Mouse (Mus musculus) kidney, adult 18-20 months (tissue): ENCODE measurements around the gene Mlh1.

Source experiments
- DNase-seq: peaks from one replicate; pipeline ENCODE4 v3.0.0; 2021

Mlh1 gene

DNA sequence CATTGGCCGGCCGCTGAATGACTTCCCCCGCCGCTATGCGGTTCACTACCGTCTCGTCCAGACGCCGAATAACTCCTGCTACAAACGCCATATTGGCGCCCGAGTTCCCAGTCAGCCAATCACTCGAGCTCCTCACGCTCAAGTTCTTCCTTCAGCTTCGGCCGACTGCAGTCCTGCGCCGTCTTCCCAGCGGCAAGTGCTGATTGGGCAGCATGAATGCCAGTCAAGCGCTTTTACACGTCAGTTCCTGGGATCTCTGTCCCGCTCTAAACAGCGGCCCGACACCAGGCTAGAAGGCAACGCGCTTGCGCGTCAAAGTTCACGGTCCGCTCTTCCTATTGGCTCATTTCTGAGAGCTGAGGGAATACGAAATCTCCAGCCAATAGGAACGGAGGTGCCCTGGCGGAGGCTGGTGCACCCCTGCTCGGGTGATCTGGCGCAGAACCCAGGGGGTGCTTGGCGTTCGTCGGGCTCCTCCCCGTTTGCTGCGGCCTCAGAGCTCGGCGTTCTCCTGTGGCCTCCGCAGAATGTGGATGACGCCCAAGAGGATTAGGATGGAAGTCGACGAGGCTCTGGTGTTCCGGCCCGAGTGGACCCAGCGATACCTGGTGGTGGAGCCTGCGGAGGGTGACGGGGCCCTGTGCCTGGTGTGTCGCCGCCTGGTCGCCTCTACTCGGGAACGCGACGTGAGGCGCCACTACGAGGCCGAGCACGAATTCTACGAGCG lies at the start of gene Mlh1, which contains the start of gene Epm2aip1:
Mlh1 (minus strand) TSS at position 358 of the 727 bp plus-strand sequence.
Epm2aip1 (plus strand) TSS at position 496 of the 727 bp plus-strand sequence.
- DNase-seq: peak; percentile 99

DNA sequence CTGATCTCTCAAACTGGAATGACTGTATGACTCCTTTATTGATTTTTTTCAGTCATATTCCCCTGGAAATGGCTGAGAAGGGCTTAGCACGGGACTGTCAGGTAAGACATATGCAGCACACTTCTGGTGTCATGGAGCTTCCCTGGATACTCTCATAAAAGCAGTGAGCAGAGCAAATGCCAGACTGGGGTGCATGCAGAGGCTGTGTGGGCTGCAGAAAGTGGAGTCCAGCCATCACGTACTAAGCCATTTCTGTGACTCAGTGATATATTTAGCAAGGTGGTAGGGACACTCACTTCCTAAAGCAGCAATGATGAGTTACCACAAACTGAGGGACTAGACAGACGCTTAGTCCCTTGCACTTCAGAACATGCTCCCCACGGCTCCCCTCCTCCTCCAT lies 49.3 kb upstream of the Mlh1 start:
- DNase-seq: no peak

DNA sequence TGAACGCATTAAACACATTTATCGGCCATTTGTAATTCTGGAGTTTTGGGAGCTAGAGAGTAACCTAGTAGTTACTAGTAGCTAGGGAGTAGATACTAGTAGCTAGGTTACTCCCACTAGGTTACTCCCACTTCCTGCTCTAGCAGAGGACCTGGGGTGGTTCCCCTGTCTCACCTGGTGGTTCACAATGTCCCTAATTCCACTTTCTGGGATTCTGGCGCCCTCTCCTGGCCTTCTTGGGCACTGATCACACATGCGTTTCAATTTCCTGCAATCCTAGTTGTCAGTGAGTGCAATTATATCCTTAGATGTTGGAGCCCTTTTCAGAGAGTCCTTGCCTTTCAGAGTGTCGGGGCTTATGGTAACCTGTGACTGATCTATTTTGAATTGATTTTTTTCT lies 42.6 kb upstream of the Mlh1 start:
- peak; percentile 61 for DNase-seq

DNA sequence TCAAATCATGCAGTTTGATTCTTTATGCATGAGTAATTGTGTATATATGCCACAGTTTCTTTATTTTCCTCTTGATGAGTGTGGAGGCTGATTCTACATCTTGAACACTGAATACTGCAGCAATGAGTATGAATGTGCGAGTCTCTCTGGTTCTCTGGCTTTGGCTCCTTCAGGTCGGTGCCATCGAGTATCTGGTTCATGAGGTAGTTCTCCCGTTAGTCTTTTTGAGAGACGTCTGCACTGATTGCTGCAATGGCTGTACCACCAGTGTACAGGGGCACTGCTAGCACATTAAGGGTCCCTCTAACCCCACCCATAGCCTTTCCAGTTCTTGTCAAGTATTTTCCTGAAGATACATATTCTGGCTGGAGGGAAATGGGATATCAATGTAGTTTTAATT lies 42.2 kb upstream of the Mlh1 start:
- no peak for DNase-seq

DNA sequence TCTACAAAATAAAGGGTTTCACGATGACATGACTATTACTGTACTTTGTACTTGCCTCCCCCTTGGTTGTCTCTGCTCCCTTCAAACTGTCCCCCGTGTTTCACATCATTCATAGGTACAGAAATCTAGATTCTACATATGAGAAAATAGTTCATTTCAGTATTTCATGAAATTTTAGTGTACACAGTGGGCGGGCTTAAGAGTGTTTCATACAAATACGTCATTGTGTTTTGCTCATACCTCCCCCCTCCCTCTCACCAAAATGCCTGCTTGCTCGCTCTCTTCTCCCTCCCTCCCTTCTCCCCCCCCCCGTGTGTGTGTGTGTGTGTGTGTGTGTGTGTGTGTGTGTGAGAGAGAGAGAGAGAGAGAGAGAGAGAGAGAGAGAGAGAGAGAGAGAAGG lies 41.7 kb upstream of the Mlh1 start:
- no peak for DNase-seq

DNA sequence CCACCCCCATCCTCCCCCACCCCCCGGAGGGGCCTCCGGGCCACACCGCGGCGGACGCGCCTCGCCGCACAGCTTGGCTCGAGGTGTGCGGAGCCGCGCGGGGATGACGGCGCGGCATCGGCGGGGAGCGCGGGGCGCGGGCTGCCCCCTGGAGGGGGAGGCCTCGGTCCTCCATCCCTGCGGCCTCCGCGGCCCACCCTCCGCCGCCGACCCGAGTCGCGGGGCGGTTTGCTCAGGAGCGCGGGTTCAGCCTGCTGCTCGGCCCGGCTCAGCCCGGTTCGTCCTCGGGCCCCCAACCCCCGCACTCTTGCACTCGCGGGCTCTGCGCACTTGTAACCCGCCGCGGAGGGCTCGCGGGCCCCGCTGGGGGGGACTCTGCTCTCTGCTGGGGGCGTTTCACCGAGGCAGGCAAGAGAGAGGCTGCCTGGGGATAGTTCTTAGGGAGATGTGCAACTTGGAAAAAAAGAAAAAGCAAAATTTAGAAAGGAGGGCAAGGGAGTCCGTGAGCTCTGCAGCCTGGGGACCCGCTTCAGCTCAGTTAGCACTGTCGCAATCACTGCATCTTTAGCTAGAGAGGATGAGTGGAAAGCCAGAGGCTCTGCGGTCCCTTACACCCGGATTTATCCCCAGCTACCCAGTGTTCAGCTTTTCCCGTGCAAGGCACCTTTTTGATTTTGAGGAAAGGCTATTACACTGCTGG lies 41.0 kb upstream of the Mlh1 start:
- DNase-seq: no peak

DNA sequence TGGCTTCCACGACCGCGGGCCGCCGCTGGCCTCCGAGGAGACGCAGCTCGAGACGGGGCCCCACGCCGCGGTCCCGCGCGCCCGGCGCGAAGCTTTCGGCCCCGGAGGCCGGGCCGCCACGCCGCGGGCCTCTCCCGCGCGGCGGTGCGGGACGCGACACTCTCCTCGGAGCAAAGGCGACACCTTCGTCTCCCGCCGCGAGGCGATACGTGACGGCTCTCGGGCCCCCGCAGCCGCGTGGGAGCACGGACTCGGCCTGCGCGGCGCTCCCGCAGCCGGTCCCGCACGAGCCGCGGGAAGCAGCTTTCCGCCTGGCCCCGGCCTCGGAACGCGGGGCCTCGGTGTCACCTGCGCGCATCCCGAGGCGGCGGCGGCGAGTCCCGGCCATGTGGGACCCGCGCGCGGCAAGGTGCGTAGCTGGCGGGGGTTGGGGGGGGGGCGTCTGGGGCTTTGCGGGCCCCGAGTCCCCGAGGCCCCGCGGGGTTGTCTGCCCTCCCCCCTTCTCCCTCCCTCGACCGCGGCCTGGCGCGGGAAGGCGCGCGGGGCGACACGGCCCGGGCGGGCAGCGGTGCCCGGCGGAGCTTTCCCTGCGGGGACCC lies 40.4 kb upstream of the Mlh1 start:
- no peak for DNase-seq

DNA sequence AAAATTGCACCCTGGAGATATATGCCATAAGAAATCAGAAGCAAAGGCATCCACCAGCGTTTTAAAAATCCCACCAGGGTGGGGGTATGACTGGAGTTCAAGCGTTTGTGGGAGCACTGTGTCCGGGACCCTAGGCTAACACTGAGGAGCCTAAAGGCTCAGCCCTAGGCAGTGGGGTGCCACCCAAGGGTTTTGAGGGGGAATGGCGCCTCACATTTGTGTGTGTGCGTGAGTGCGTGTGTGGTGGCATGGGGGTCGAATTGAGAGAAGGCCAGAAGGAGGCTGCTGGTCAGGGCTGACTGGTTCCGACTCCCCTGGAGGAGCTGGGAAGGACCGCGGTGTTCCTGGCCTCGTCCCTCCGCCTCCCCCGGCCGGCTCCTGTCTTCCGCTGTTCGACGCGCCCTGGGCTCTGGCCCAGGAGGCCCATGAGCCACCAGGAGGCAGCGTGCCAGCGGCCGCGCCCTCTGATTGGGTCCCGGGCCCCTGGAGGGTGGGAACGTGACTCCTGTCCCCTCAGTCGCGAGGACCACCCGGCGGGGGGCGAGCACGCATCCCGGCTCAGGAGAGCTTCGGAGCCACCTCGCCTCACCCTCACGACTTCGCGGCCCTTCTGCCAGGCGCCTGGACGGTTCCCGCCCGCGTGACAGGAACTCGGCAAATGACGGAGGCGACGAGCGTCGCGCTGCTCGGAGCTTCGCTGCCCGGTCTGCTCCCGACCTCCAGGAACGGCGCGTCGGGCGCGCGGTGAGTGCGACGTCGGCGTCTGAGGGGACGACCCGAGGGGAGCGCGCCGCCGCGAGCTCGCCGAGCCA lies 39.6 kb upstream of the Mlh1 start, which contains the start of gene Trank1:
Trank1 (plus strand) TSS at position 709 of the 812 bp plus-strand sequence.
- no peak for DNase-seq

DNA sequence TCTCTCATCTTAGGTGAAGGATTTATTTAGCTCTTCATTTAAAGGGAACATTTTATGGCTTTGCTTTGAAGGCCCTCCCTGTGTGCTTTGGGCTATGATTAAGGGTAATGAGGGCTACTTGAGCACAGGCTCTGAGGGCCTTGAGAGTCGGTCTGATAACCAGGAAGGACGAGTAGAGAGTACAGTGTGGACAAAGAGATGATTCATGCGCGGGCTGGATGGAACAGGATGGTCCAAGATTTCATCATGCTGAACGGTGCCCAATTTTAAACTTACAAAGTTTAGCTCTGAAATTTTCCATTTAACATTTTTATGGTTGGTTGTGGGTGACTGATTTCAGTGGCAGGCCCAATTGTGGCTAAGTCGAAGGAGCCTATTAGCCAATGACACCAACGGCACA lies 34.6 kb upstream of the Mlh1 start:
- no peak for DNase-seq

DNA sequence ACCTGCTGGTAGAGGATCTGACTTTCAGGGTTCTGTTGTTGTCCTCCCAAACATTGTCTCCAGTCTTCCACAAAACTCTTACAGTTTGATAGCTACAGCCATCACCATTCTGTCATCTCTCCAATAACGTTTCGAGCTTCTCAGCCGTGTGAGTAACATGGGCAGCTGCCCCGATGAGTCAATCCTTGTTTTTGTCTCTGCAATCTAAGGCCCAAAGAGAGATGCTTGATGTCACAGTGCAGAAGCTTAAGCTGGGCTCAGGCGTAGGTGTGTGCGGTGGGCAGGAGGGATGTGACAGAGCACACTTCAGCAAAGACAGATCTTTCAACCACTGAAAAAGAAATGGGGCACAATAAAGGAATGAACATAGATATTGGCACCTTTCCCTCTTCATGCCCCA lies 32.4 kb upstream of the Mlh1 start:
- no peak for DNase-seq

DNA sequence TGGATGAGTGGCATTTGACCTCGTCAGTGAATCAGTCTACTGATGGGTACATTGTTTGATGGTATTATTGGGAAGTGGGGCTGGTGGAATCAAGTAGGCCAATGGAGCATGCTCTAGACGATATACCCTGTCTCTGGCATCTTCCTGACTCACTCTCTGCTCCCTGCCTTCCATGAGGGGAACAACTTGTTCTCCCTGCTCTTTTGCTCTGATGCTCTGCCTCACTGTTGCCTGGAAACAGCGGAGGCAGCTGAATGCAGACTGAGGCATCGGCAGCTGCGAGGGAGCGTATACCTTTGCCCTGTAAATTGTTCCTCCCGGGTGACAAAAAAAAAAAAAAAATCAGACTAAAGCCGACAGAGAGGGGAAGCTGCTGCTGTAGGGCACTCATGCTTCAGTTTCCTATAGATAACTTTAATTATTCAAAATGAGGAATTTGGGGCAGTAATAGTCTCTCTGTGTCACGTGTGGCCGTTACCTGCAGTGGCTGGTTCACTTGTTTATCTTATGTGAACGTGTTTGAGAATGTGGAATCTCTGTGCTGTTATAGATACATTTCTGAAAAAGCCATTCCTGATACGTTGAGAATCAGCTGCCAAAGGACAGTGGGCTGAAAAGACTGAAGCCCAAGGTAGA lies 30.7 kb upstream of the Mlh1 start:
- no peak for DNase-seq

DNA sequence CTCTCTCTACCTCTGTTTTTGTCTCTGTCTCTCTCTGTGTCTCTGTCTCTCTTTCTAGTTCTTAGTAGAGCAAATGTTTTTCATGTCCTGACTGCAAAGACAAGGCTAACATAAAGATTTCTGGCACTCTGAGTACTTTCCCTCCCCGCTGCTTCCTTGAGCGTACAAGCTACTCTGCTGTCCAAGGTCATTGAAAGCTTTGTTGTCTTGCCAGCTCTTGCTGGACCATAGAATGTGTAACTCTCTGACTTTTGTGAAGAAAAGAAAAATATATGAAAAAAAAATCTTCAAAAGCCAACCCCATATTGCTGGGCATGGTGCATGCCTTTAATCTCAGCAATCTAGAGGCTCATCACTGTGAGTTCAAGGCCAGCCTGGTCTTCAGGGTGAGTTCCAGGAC lies 27.0 kb upstream of the Mlh1 start:
- no peak for DNase-seq

DNA sequence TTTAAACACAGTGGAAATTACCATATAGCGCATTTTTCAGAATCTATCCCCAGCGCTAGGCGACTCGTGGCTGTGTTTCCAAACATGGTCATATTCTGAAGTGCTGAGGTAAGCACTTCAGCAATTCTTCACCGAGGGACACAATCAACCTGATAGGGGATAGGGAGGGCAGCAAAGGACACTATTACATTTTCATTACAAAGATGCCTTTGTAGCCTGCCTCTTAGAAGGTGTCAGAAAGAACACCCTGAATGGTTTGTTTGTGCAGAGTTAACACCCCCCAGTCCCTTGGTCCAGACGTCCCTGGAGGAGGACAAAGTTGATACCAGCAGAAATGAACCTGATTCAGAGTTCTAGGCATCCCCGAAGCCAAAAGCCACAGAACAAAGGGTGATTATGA lies 24.8 kb upstream of the Mlh1 start:
- no peak for DNase-seq

DNA sequence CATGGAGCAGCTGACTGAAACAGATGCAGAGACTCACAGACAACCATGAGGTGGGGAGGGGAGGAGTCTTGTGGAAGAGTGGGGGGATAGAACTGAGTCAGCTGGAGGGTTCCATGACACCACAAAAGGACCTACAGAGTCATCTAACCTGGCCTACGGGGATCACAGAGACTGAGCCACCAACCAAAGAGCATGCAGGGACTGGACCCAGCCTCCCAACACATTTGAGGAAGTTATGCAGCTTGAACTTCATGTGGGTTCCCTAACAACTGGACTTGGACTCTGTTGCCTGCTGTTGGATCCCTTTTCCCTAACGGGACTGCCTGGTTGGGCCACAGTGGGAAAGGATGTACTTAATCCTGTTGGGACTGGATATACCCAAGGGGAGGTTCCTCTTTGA lies 23.7 kb upstream of the Mlh1 start:
- DNase-seq: no peak

DNA sequence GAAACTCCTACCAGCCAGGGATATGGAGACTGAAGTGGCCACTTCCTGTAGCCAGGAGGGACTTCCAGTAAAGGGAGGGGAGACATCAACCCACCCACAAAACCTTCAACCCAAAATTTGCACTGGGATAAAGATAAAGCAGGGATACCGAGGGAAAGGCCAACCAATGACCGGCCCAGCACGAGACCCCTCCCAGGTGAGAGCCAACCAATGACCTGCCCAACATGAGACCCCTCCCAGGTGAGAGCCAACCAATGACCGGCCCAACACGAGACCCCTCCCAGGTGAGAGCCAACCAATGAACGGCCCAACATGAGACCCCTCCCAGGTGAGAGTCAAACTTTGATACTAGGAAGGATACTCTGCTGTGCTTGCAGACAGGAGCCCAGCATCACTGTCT lies 23.3 kb upstream of the Mlh1 start:
- no peak for DNase-seq

DNA sequence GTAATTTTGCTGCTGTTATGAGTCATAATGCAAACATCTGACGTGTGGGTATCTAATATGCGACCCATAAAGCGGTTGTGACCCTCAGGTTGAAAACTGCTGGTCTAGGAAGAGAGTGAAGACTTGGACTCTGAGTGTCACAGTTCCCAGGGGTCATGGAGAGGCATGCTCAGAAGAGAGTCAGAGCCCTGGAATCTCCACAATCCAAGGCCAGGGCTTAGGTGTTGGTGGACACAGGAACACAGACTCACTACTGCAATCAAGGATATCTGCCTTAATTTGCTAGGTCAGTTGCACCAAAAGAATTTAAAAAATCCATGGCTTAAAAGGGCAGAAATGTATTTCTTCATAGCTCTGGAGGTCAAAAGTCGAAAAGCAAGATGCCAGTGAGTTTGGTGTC lies 21.6 kb upstream of the Mlh1 start:
- no peak for DNase-seq

DNA sequence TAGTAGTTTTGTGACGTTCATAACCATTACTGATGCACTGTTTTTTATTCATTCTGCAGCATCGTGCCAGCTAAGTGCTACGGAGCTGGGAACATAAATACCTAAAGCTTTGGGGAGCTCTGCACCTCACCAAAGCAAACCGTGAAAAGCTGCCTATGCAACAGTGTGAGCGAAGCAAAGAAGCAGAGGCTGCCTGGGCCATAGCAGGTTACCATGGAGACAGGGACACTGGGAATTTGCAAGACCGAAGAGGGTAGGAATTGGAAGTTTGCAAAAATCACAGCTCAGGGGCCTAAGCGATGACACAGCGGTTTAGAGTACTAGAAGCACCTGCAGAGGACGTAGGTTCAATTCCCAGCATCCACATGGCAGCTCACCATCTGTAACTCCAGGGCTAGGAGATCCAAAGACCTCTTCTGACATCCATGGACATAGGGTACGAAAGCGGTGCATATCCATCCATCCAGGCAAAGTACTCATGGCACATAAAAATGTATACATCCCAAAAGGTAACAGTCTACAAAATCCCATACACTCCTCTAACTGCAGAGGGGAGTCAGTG lies 19.0 kb upstream of the Mlh1 start:
- DNase-seq: no peak

DNA sequence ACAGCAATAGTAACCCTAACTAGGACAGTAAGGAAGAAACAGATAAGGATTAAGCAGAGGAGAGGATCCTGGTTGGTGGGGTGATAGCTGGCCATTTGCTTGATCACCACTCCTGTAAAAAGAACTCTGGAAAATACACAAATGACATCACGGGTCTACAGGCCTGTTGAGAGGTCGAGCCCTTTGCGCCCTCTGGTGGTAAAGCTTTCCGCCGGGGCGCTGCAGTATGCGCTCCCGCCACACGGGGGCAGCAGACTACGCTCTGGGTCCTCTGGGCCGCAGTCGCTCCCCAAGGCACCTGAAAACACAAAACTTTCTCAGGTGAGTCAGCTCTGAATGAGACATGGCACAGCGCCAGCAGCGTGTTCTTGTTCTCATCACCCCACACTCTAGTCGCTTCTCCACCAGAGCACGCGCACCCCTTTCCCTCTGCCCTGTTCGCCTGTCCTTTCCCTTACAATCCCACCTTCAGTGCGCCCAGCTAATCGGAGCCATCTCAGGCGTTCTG lies 18.3 kb upstream of the Mlh1 start:
- peak; percentile 97 for DNase-seq

DNA sequence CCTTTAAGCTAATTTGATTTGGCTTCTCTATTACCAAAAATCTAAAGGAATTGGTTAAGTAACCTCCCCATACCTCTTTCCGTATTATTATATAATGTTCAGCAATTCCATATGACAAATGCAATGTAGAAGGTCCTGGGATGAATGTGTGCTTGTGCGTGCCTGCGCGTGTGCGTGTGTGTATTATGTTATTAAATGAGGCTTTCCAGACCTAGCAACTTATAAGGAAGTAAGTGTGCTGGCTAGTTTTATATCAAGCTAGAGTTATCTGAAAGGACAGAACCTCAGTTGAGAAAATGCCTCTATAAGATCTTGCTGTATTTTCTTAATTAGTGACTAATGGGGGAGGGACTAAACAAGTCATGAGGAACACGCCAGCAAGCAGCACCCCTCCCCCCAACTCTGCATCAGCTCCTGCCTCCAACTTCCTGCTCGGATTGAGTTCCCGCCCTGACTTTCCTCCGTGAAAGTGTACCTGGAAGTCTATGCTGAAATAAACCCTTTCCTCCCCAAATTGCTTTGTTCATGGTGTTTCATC lies 17.8 kb upstream of the Mlh1 start:
- peak; percentile 27 for DNase-seq

DNA sequence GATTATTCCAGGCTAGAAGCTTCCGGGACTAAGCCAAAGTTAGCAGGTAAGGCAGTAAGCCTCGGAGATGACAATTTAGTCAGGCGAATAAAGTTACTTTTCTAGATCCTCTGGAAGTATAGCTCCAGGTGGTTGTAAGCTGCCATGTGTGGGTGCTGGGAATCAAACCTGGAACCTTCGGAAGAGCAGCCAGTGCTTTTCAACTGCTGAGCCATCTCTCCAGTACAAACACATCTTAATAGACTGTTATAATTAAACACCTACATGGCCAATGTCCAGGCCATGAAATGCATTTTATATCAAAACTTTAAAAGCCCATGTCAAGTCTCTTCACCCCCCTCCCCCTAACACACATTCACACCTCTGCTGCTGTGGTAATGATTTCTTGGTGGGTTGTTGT lies 16.4 kb upstream of the Mlh1 start:
- DNase-seq: no peak

DNA sequence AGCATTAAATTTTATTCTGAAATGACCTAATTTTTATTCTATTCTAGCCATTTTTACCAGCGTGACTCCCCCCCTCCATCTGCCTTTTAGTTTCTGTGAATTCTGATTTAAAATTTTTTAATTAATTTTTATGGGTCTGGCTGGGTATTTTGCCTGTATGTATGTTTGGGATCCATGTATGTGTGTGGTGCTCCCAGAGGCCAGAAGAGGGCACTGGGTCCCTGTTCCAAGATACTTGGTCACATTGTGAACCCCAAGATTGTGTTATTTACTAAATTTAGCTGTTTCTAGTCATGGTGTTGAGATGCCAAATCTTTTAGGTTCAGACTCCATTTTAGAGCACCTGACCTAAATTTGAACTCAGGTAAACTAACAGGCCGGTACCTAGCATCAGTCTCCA lies 14.9 kb upstream of the Mlh1 start:
- no peak for DNase-seq

DNA sequence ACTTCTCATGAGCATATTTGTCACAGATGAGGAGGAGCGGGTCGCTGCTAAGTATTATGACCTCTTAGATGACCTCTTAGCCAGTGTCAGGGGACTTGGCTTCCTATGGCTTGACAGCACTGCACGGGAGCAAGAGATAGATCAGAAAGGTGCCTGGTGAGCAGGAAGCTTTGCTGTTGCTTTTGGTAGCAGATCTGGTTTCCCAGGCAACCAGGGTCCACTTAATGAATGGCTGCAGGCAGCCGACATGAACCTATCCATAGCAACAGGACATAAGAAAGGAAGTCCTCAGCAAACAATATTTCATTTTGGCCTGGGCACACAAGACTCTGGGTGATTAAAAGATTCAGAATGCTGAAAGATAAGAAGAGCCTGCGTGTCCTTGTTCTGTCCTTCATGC lies 14.1 kb upstream of the Mlh1 start:
- DNase-seq: no peak
